Mouse (Mus musculus) MEL (cell line): ENCODE measurements around the gene Rnf227. TPM values are rescaled to one million over a fixed set of nuclear protein-coding genes. Genes with fewer than 3 reads are reported as not detected.
A peak's percentile ranks its signal among the peaks of the same experiment; 100 is the strongest.

Experiments
- DNase-seq: peaks from one replicate; pipeline ENCODE4 v3.0.0; 2011; ENCODE audit warnings: low read depth, low spot score
- H3K27ac ChIP-seq: 2 replicates; pipeline ENCODE4 v1.5.1; 2012; ENCODE audit warnings: low read depth, mild to moderate bottlenecking, control low read depth, low read length, moderate library complexity; ENCODE audit not compliant: control insufficient read depth
- H3K27me3 ChIP-seq, 2 experiments: fragments of 150-350 bp in 1 of 2; sonication (generic) in 1 of 2; 2 replicates each; pipeline ENCODE4 v1.6.1; 2012; ENCODE audit warnings: low read length in 2 of 2, mild to moderate bottlenecking in 2 of 2, improper control_type of control experiment in 1 of 2, moderate library complexity in 1 of 2; ENCODE audit not compliant: insufficient read depth in 2 of 2, control insufficient read depth in 1 of 2
- H3K36me3 ChIP-seq, 2 experiments: 2 replicates each; pipeline ENCODE4 v1.6.1; 2012 to 2014; ENCODE audit warnings: low read length in 2 of 2, improper control_type of control experiment in 1 of 2, inconsistent platforms in 1 of 2, mild to moderate bottlenecking in 1 of 2; ENCODE audit not compliant: insufficient read depth in 2 of 2, control insufficient read depth in 1 of 2
- H3K4me1 ChIP-seq, 2 experiments: fragments of 150-350 bp in 1 of 2; sonication (generic) in 1 of 2; 2 replicates each; pipeline ENCODE4 v1.6.1; 2012; ENCODE audit warnings: low read length in 2 of 2, improper control_type of control experiment in 1 of 2, mild to moderate bottlenecking in 1 of 2; ENCODE audit not compliant: insufficient read depth in 2 of 2, control insufficient read depth in 1 of 2
- H3K4me3 ChIP-seq, 2 experiments: fragments of 150-350 bp in 1 of 2; sonication (generic) in 1 of 2; 2 replicates each; pipeline ENCODE4 v1.5.1; 2012; ENCODE audit warnings: low read depth in 2 of 2, low read length in 2 of 2, mild to moderate bottlenecking in 2 of 2, moderate library complexity in 2 of 2, control low read depth in 1 of 2, improper control_type of control experiment in 1 of 2; ENCODE audit not compliant: control insufficient read depth in 1 of 2, insufficient read depth in 1 of 2
- H3K79me2 ChIP-seq: 2 replicates; pipeline ENCODE4 v1.6.1; 2012; ENCODE audit warnings: mild to moderate bottlenecking, low read length, moderate library complexity; ENCODE audit not compliant: control insufficient read depth, poor library complexity, insufficient read depth
- H3K9ac ChIP-seq: 2 replicates; pipeline ENCODE4 v1.6.1; 2012; ENCODE audit warnings: low read depth, mild to moderate bottlenecking, control low read depth, low read length, moderate library complexity; ENCODE audit not compliant: control insufficient read depth, poor library complexity, severe bottlenecking
- H3K9me3 ChIP-seq: fragments of 150-350 bp; sonication (generic); replicated peaks from 2 replicates; pipeline ENCODE4 v1.6.1; 2012; ENCODE audit warnings: mild to moderate bottlenecking, low read length, improper control_type of control experiment, moderate library complexity; ENCODE audit not compliant: insufficient read depth
- CHD2 ChIP-seq: IDR thresholded peaks from 2 replicates; pipeline ENCODE4 v1.6.1; 2011; ENCODE audit warnings: low read length, improper control_type of control experiment
- CTCF ChIP-seq, 3 experiments: IDR thresholded peaks in 2 of 3; conservative IDR thresholded peaks in 1 of 3; 2 replicates each; pipeline ENCODE4 v1.5.1; 2011 to 2012; ENCODE audit warnings: low read length in 3 of 3, low read depth in 2 of 3, mild to moderate bottlenecking in 2 of 3, improper control_type of control experiment in 1 of 3, inconsistent platforms in 1 of 3, mixed read lengths in 1 of 3, moderate library complexity in 1 of 3; ENCODE audit not compliant: control insufficient read depth in 1 of 3, insufficient read depth in 1 of 3, poor library complexity in 1 of 3, severe bottlenecking in 1 of 3
- ELF1 ChIP-seq: IDR thresholded peaks from 2 replicates; pipeline ENCODE4 v1.6.1; 2014; ENCODE audit warnings: low read depth, mild to moderate bottlenecking, inconsistent platforms, low read length, improper control_type of control experiment, moderate library complexity
- EP300 ChIP-seq, 2 experiments: IDR thresholded peaks; 2 replicates each; pipeline ENCODE4 v1.6.1; 2011; ENCODE audit warnings: improper control_type of control experiment in 2 of 2, low read length in 2 of 2, low read depth in 1 of 2, mild to moderate bottlenecking in 1 of 2
- ETS1 ChIP-seq: IDR thresholded peaks from 2 replicates; pipeline ENCODE4 v1.6.1; 2012; ENCODE audit warnings: low read depth, mild to moderate bottlenecking, inconsistent platforms, low read length, improper control_type of control experiment, moderate library complexity
- GABPA ChIP-seq: IDR thresholded peaks from 2 replicates; pipeline ENCODE4 v1.6.1; 2012; ENCODE audit warnings: low read depth, mild to moderate bottlenecking, inconsistent platforms, low read length, improper control_type of control experiment, moderate library complexity
- GATA1 ChIP-seq: IDR thresholded peaks from 2 replicates; pipeline ENCODE4 v1.6.1; 2011; ENCODE audit warnings: low read depth, low read length, improper control_type of control experiment
- HCFC1 ChIP-seq: IDR thresholded peaks from 2 replicates; pipeline ENCODE4 v1.6.1; 2012; ENCODE audit warnings: low read depth, mild to moderate bottlenecking, inconsistent platforms, low read length, improper control_type of control experiment, moderate library complexity
- JUND ChIP-seq: IDR thresholded peaks from 2 replicates; pipeline ENCODE4 v1.6.1; 2011; ENCODE audit warnings: low read depth, mild to moderate bottlenecking, improper control_type of control experiment, low read length
- MAFK ChIP-seq: IDR thresholded peaks from 2 replicates; pipeline ENCODE4 v1.6.1; 2011; ENCODE audit warnings: low read depth, mild to moderate bottlenecking, low read length, improper control_type of control experiment, borderline replicate concordance
- MAX ChIP-seq: IDR thresholded peaks from 2 replicates; pipeline ENCODE4 v1.6.1; 2011; ENCODE audit warnings: low read length, improper control_type of control experiment
- MAZ ChIP-seq: IDR thresholded peaks from 2 replicates; pipeline ENCODE4 v1.6.1; 2012; ENCODE audit warnings: low read depth, mild to moderate bottlenecking, inconsistent platforms, low read length, improper control_type of control experiment
- MEF2A ChIP-seq: IDR thresholded peaks from 2 replicates; pipeline ENCODE4 v1.6.1; 2014; ENCODE audit warnings: low read depth, mild to moderate bottlenecking, inconsistent platforms, low read length, improper control_type of control experiment; ENCODE audit not compliant: poor library complexity, insufficient replicate concordance, severe bottlenecking; ENCODE audit errors: extremely low read depth
- MXI1 ChIP-seq: IDR thresholded peaks from 2 replicates; pipeline ENCODE4 v1.6.1; 2011; ENCODE audit warnings: mild to moderate bottlenecking, low read depth, low read length, improper control_type of control experiment
- MYB ChIP-seq: IDR thresholded peaks from 2 replicates; pipeline ENCODE4 v1.6.1; 2011; ENCODE audit warnings: mild to moderate bottlenecking, low read depth, low read length, improper control_type of control experiment
- NELFE ChIP-seq: IDR thresholded peaks from 2 replicates; pipeline ENCODE4 v1.6.1; 2011; ENCODE audit warnings: low read depth, low read length, improper control_type of control experiment
- NRF1 ChIP-seq: IDR thresholded peaks from 2 replicates; pipeline ENCODE4 v1.6.1; 2014; ENCODE audit warnings: low read depth, mild to moderate bottlenecking, inconsistent platforms, low read length, improper control_type of control experiment, moderate library complexity; ENCODE audit not compliant: poor library complexity, insufficient read depth, severe bottlenecking
- POLR2A ChIP-seq, 2 experiments: IDR thresholded peaks; 2 replicates each; pipeline ENCODE4 v1.6.1; 2011 to 2012; ENCODE audit warnings: low read length in 2 of 2, mild to moderate bottlenecking in 2 of 2, control low read depth in 1 of 2, improper control_type of control experiment in 1 of 2, low read depth in 1 of 2, moderate library complexity in 1 of 2; ENCODE audit not compliant: control insufficient read depth in 1 of 2, insufficient read depth in 1 of 2, poor library complexity in 1 of 2
- POLR2AphosphoS2 ChIP-seq: IDR thresholded peaks from 2 replicates; pipeline ENCODE4 v1.6.1; 2011; ENCODE audit warnings: low read length, improper control_type of control experiment
- POLR2AphosphoS5 ChIP-seq: IDR thresholded peaks from 2 replicates; pipeline ENCODE4 v1.6.1; 2012; ENCODE audit warnings: low read depth, borderline replicate concordance, mild to moderate bottlenecking, inconsistent platforms, low read length, moderate library complexity, mixed read lengths
- RCOR1 ChIP-seq: IDR thresholded peaks from 2 replicates; pipeline ENCODE4 v1.6.1; 2012; ENCODE audit warnings: low read depth, mild to moderate bottlenecking, inconsistent platforms, low read length, improper control_type of control experiment
- SMC3 ChIP-seq: IDR thresholded peaks from 2 replicates; pipeline ENCODE4 v1.6.1; 2011; ENCODE audit warnings: low read depth, low read length, improper control_type of control experiment
- TAL1 ChIP-seq: IDR thresholded peaks from 2 replicates; pipeline ENCODE4 v1.6.1; 2012; ENCODE audit warnings: mild to moderate bottlenecking, inconsistent platforms, low read length, moderate library complexity, mixed read lengths
- TBP ChIP-seq: IDR thresholded peaks from 2 replicates; pipeline ENCODE4 v1.8.0; 2011; ENCODE audit warnings: low read depth, low read length, improper control_type of control experiment
- TCF12 ChIP-seq: IDR thresholded peaks from 2 replicates; pipeline ENCODE4 v1.6.1; 2014; ENCODE audit warnings: low read depth, mild to moderate bottlenecking, inconsistent platforms, low read length, improper control_type of control experiment, moderate library complexity
- USF1 ChIP-seq: IDR thresholded peaks from 2 replicates; pipeline ENCODE4 v1.6.1; 2014; ENCODE audit warnings: low read depth, mild to moderate bottlenecking, inconsistent platforms, low read length, improper control_type of control experiment, moderate library complexity
- ZNF384 ChIP-seq: IDR thresholded peaks from 2 replicates; pipeline ENCODE4 v1.6.1; 2012; ENCODE audit warnings: low read depth, mild to moderate bottlenecking, inconsistent platforms, low read length, improper control_type of control experiment
- polyA plus RNA-seq, 2 experiments: library from polyadenylated mRNA; stranded (reverse) in 1 of 2; unstranded in 1 of 2; fragments of >175 nt in 1 of 2; fragments of >200 nt in 1 of 2; gene quantifications; 2 replicates each; pipeline versions ENCODE4 v1.2.1 to v1.2.4; 2012; ENCODE audit warnings: low replicate concordance in 2 of 2, low read depth in 1 of 2; ENCODE audit not compliant: insufficient read length in 2 of 2, insufficient read depth in 1 of 2, missing spikeins in 1 of 2
- total RNA-seq: library from RNA; depleted of rRNA; stranded (reverse); fragments of 300-350 nt; gene quantifications from 2 replicates; pipeline ENCODE4 v1.2.3, GENCODE M21; 2012

Rnf227 gene
- total and polyA plus RNA-seq, 3 experiments = 11.5 to 12.4 TPM; not detected in 1

GRCm38 (mm10) chr11:69333922-69334321 is 6.3 kb upstream of the Rnf227 start (continued):
- TF ChIP-seq TBP (no peak), MYB (no peak), NRF1 (no peak), USF1 (peak; percentile 25), SMC3 (peak; percentile 48), MAFK (no peak), POLR2A (IDR thresholded peaks at IDR 0.05; ENCODE audit: control insufficient read depth in 1 of 2, insufficient read depth in 1 of 2, low read depth in 1 of 2, low read length in 2 of 2, poor library complexity in 1 of 2) (no peak), NELFE (no peak), POLR2AphosphoS2 (no peak), HCFC1 (no peak), TAL1 (no peak), GATA1 (0 out of 2 replicates have a peak, but pooled peaks have one; percentile 9)

- Histone ChIP-seq H3K79me2 (no peaks in the 10 kb centered on the region), H3K9ac (no peak overlapping the region), H3K4me1 (peaks cover 0 to under 1% of the 10 kb centered on the region in 2 experiments; a peak in 2 of 4 replicates), H3K9me3 (no peaks in the 10 kb centered on the region), H3K36me3 (no peaks in the 10 kb centered on the region), H3K27ac (no peak overlapping the region), H3K4me3 (no peak overlapping the region), H3K27me3 (no peaks in the 10 kb centered on the region)
- TF ChIP-seq GABPA = no peak
- TF ChIP-seq ZNF384 = no peak
- TF ChIP-seq USF1 = no peak
- no peak for TF ChIP-seq POLR2AphosphoS5
- DNase-seq = no peak
Measured at GRCm38 (mm10) chr11:69334796-69335195, 5.5 kb upstream of the Rnf227 start.

DNA sequence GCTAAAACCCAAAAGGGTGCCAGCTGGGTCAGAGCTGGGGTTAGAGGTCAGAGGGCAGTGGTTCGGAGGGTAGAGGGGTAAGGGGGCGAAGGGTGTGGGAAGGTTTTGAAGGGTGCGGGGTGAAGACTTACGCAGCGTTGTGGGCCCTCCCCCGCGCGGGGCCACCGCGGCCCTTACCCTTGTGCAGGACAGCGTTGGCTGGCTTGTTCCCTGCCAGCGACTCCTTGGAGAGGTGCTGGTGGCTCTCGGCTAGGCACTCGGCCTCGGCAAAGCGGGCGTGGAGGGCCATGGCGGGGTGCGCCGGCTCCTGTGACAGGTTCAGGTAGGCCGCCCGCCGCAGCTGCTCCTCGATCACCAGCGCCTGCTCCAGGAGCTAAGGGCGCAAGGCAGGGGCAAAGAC is 6.2 kb downstream of the Rnf227 start:
- Histone ChIP-seq H3K4me3 (no peak overlapping the region), H3K27me3 (no peaks in the 10 kb centered on the region), H3K79me2 (no peaks in the 10 kb centered on the region), H3K36me3 (no peaks in the 10 kb centered on the region; a peak in 1 of 4 replicates)
- no peak for DNase-seq
- TF ChIP-seq RCOR1 = no peak
- TF ChIP-seq GABPA = no peak
- no peak for TF ChIP-seq MXI1
- no peak for TF ChIP-seq POLR2AphosphoS5
- TF ChIP-seq MAX = no peak
- TF ChIP-seq GATA1 = no peak
- TF ChIP-seq POLR2AphosphoS2 = no peak
- no peak for TF ChIP-seq JUND
- TF ChIP-seq MAZ = no peak
- no peak for TF ChIP-seq HCFC1
- TF ChIP-seq TBP = no peak
- no peak for TF ChIP-seq CHD2
- TF ChIP-seq CTCF (IDR thresholded peaks at IDR 0.05 in 2 of 3, conservative IDR thresholded peaks at IDR 0.05 in 1 of 3; ENCODE audit: control insufficient read depth in 1 of 3, insufficient read depth in 1 of 3, low read depth in 2 of 3, low read length in 3 of 3, poor library complexity in 1 of 3, severe bottlenecking in 1 of 3) = no peak
- TF ChIP-seq MEF2A = no peak
- TF ChIP-seq ETS1 = no peak
- TF ChIP-seq USF1 = no peak
- TF ChIP-seq TCF12 = no peak
- TF ChIP-seq EP300 (IDR thresholded peaks at IDR 0.05; ENCODE audit: low read depth in 1 of 2, low read length in 2 of 2) = no peak
- no peak for TF ChIP-seq ELF1
- TF ChIP-seq, all 39 proteins: peak for 0
- H3K9me3 ChIP-seq = no peaks in the 10 kb centered on the region
- no peak overlapping the region for H3K27ac ChIP-seq
- no peak overlapping the region for H3K9ac ChIP-seq
- no peaks in the 10 kb centered on the region for H3K4me1 ChIP-seq
